Mouse (Mus musculus) ES-E14 (cell line): Measurements from ENCODE around the gene Atp1a1. TPM values are rescaled to one million over a fixed set of nuclear protein-coding genes. Genes with fewer than 3 reads are reported as not detected.

Experiments used
- DNase-seq: peaks from one replicate; pipeline ENCODE4 v3.0.0-alpha.2; 2013; ENCODE audit warnings: low read depth, low spot score
- H3K27ac ChIP-seq: 2 replicates; pipeline ENCODE4 v1.5.1; 2012; ENCODE audit warnings: low read depth, mild to moderate bottlenecking, low read length, moderate library complexity, mixed read lengths; ENCODE audit not compliant: poor library complexity, insufficient read depth, severe bottlenecking
- H3K36me3 ChIP-seq: 2 replicates; pipeline ENCODE4 v1.6.1; 2012; ENCODE audit warnings: mild to moderate bottlenecking, low read length, moderate library complexity, mixed read lengths; ENCODE audit not compliant: control insufficient read depth, poor library complexity, insufficient read depth, severe bottlenecking
- H3K4me1 ChIP-seq, 2 experiments: fragments of 150-350 bp in 1 of 2; sonication (generic) in 1 of 2; 2 replicates each; pipeline ENCODE4 v1.6.1; 2012; ENCODE audit warnings: low read length in 2 of 2, mild to moderate bottlenecking in 1 of 2, mixed read lengths in 1 of 2; ENCODE audit not compliant: control insufficient read depth in 2 of 2, insufficient read depth in 2 of 2, poor library complexity in 1 of 2
- H3K4me3 ChIP-seq, 2 experiments: fragments of 150-350 bp in 1 of 2; sonication (generic) in 1 of 2; 2 replicates each; pipeline ENCODE4 v1.5.1; 2012; ENCODE audit warnings: low read length in 2 of 2, low read depth in 1 of 2, mild to moderate bottlenecking in 1 of 2, mixed read lengths in 1 of 2; ENCODE audit not compliant: insufficient read depth in 1 of 2, poor library complexity in 1 of 2, severe bottlenecking in 1 of 2
- H3K9ac ChIP-seq: 2 replicates; pipeline ENCODE4 v1.6.1; 2012; ENCODE audit warnings: low read depth, mild to moderate bottlenecking, low read length, mixed read lengths; ENCODE audit not compliant: poor library complexity, insufficient read depth, severe bottlenecking
- H3K9me3 ChIP-seq: fragments of 150-350 bp; sonication (generic); 2 replicates; pipeline ENCODE4 v1.6.1; 2012; ENCODE audit warnings: low read depth, mild to moderate bottlenecking, low read length; ENCODE audit not compliant: control insufficient read depth, insufficient read depth
- CHD2 ChIP-seq: IDR thresholded peaks from 2 replicates; pipeline ENCODE4 v1.6.1; 2014; ENCODE audit warnings: mild to moderate bottlenecking, low read depth, low read length, inconsistent platforms
- HCFC1 ChIP-seq: IDR thresholded peaks from 2 replicates; pipeline ENCODE4 v1.6.1; 2012; ENCODE audit warnings: low read length, inconsistent platforms, borderline replicate concordance; ENCODE audit not compliant: insufficient read depth
- MAFK ChIP-seq: IDR thresholded peaks from 2 replicates; pipeline ENCODE4 v1.6.1; 2014; ENCODE audit warnings: mild to moderate bottlenecking, low read depth, low read length, inconsistent platforms; ENCODE audit not compliant: insufficient read depth
- ZC3H11A ChIP-seq: IDR thresholded peaks from 2 replicates; pipeline ENCODE4 v1.6.1; 2012; ENCODE audit warnings: low read depth, mild to moderate bottlenecking, inconsistent platforms, low read length, borderline replicate concordance
- ZNF384 ChIP-seq: IDR thresholded peaks from 2 replicates; pipeline ENCODE4 v1.6.1; 2012; ENCODE audit warnings: low read depth, low read length, inconsistent platforms
- in situ Hi-C, 2 experiments: fragments of 600-800 bp; cut with MboI; formaldehyde crosslinking; loops; one replicate each; pipeline ENCODE4 v1.15.1; 2025; ENCODE audit warnings: low sequenced_read_pairs in 2 of 2, inconsistent platforms in 1 of 2; ENCODE audit not compliant: unreplicated experiment in 2 of 2
- total RNA-seq: library from RNA; depleted of rRNA; stranded (reverse); fragments of 300-350 nt; gene quantifications from 2 replicates; pipeline ENCODE4 v1.2.3, GENCODE M21; 2012

The Atp1a1 gene
- total RNA-seq, 1 experiment = 485 TPM

DNA sequence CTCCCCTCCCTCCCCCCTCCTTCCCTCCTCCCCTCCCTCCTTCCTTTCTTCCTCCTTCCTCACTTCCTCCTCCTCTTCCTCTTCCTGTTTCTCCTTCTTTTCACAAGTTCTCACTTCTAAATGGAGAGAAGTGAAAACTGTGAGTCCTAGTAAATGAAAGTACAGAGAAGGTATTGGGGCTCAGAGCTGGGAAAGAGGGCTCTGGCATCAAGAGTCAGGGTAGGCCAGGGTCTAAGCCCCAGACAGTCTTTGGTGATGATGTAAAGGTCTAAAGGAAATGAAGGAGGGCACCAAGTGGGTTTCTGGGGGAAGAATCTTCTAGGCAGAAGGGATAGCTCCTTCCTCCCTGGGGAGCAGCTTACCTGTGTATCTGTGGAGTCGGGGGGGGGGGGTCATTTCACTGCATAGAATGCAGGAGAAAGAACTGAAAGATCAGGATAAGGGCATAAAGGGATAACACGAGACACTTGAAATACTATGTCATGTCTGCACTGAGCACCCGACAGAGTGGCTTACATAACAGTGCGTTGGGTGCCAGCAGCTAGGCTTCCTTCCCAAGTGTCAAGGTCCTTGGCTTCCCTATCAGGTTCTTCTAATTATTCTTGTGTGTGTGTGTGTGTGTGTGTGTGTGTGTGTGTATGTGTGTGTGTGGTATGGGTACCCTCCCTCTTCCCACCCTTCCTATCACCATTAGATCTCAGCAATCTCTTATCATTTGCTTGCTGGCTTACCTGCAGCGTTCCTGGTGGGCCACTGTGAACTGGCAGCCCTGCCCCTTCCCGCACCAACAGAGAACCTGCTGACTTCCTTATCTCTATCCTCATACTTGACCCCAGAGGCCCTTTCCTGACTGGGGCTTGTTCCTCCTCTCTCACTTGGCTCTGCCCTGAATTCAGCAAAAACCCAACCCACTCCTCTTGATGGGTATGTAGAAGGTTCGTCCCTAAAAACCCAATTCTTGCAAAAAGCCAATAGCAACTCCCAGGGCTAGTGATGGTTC, 51.6 kb downstream of the Atp1a1 start:
- H3K9ac ChIP-seq = no peak overlapping the region
- TF ChIP-seq CHD2 (no peak), ZNF384 (no peak), MAFK (no peak), ZC3H11A (no peak), HCFC1 (no peak)
- in situ Hi-C loops = no loop called here
- peaks cover 0 to 8% of the 10 kb centered on the region in 2 experiments; a peak in 1 of 4 replicates for H3K4me1 ChIP-seq
- no peak overlapping the region for H3K4me3 ChIP-seq
- H3K27ac ChIP-seq = no peak overlapping the region
- no peaks in the 10 kb centered on the region for H3K36me3 ChIP-seq
- no peaks in the 10 kb centered on the region for H3K9me3 ChIP-seq
- no peak for DNase-seq

DNA sequence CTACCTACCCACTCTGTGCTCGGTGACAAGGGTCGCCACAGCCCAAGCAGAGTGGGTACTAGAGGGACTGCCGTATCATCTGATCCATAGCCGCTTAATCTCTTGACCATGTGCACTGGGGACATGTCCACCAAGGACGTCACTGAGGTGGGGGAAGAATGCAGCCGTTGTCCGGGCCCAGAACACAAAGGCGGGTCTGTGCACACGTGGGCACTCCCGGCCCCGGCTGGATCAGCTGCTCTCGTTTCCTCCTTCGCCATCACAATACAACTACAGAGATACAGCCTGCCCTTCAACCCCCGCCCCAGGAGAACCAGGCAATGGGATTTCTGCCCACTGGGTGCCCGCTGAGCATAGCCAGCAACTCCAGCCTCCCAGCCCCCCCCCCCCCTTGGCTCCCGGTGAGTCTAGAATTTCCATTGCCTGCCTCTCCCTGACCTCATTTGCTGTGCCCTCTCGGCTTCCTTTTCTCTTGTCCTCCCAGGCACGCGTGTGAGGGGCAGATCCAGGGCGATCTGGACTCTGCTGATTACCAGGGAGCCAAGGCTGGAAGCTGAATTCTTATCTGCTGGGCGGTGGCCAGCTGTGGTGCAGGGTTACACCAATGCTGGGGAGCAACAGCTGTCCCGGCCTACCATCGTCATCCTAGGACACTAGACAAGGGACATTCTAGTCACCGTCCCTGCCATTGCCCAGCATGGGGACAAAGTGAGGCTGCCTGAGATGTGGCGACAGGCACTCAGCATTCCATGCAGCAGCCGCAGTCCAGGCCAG, 52.8 kb downstream of the Atp1a1 start:
- H3K9me3 ChIP-seq = no peaks in the 10 kb centered on the region
- H3K27ac ChIP-seq = no peak overlapping the region
- DNase-seq = no peak
- H3K9ac ChIP-seq = no peak overlapping the region; the same call in 1 of the 2 replicates
- in situ Hi-C loops = no loop called here
- TF ChIP-seq CHD2 (no peak), ZC3H11A (no peak), MAFK (no peak), ZNF384 (no peak), HCFC1 (no peak)
- H3K36me3 ChIP-seq = no peaks in the 10 kb centered on the region
- peak overlapping the region; percentile 12 to 45 for H3K4me3 ChIP-seq
- H3K4me1 ChIP-seq = peaks cover 0 to 8% of the 10 kb centered on the region in 2 experiments; a peak in 1 of 4 replicates

DNA sequence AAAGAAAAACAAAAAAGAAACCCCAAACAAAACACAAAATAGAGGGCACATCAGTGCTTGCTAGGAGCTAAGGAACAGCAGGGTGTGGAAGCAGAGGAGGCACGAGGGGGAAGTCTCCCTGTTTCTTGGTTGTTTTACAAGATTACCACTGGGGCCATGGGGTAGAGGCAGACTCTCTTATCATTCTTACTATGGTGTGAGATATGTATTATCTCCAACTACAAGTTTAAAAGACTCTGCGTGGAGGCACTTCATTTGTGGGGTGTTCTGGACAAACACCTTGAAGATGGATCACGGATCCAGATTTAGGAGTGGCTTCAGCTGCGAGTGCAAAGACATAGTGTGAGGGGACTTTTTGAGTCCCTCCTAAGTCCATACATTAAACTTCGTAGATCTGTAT, 54.7 kb downstream of the Atp1a1 start:
- DNase-seq = no peak
- no peak overlapping the region for H3K4me3 ChIP-seq
- no peaks in the 10 kb centered on the region for H3K9me3 ChIP-seq
- H3K36me3 ChIP-seq = no peaks in the 10 kb centered on the region
- no peak overlapping the region for H3K27ac ChIP-seq
- H3K9ac ChIP-seq = no peak overlapping the region
- in situ Hi-C loops = no loop called here
- H3K4me1 ChIP-seq = peaks cover 0 to 8% of the 10 kb centered on the region in 2 experiments; a peak in 1 of 4 replicates
- TF ChIP-seq HCFC1 (no peak), CHD2 (no peak), ZNF384 (no peak)

DNA sequence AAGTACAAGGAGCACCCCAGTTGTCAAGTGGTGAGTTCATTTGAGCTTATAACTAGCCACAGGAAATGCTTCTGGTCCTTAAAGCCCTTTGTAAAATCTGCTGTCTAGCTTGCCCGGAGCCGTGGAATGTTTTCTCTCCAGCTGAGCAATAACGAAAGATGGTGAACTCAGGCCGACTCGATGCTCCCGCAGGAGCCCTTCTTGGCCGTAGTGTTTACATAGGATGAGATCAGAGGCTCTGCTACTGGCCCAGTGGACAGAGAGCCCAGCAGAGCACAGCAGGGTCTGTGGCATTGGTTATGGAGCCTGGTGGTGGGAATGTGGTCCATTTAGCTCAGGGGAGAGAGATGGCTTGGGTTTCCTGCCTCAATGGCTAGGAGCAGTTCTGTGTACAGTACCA, 60.4 kb downstream of the Atp1a1 start:
- H3K9ac ChIP-seq = no peak overlapping the region
- no peak overlapping the region for H3K4me3 ChIP-seq
- no peaks in the 10 kb centered on the region for H3K4me1 ChIP-seq
- in situ Hi-C loops = no loop called here
- DNase-seq = no peak
- H3K27ac ChIP-seq = no peak overlapping the region
- TF ChIP-seq ZNF384 (no peak), MAFK (no peak), ZC3H11A (no peak), HCFC1 (no peak), CHD2 (no peak)
- no peaks in the 10 kb centered on the region for H3K9me3 ChIP-seq
- H3K36me3 ChIP-seq = no peaks in the 10 kb centered on the region
